Mouse (Mus musculus) bone marrow, adult 2 months (tissue): ENCODE results near the gene Hist1h3e.

Experiments
- CTCF ChIP-seq: fragments of 200-500 bp; IDR thresholded peaks from 2 replicates; pipeline ENCODE4 v1.5.1; 2011; ENCODE audit warnings: low read length, control low read depth; ENCODE audit not compliant: control insufficient read depth, insufficient read depth
- POLR2A ChIP-seq: fragments of 200-500 bp; IDR thresholded peaks from 2 replicates; pipeline ENCODE4 v1.6.1; 2011; ENCODE audit warnings: low read depth, mild to moderate bottlenecking, control low read depth, low read length, borderline replicate concordance; ENCODE audit not compliant: control insufficient read depth

- TF ChIP-seq POLR2A (no peak), CTCF (no peak)
These were observed 29.7 kb downstream of the Hist1h3e start for GRCm38 (mm10) chr13:23532262-23533075.
